In genomic region chr10:128490232-128490631, GRCm38 (mm10) we compare ENCODE assay signal across 8 mouse cellular contexts. TPM values are rescaled to one million over a fixed set of nuclear protein-coding genes. Genes with fewer than 3 reads are reported as not detected.
A peak's percentile ranks its signal among the peaks of the same experiment; 100 is the strongest.
DNase-seq lines count a peak whose midpoint lies in the region; ATAC-seq lines count a peak whose summit lies in the region.

No protein-coding gene starts in this region.

- H3K4me1 ChIP-seq in lung, embryonic 16.5 days (replicated peaks; ENCODE audit: control insufficient read depth, insufficient read depth, low read length) = peaks cover 25% of the 10 kb centered on the region
- H3K4me1 ChIP-seq in heart, embryonic 14.5 days (ENCODE audit: control insufficient read depth in 2 of 2, insufficient read depth in 2 of 2, low read length in 2 of 2) = peaks cover 26 to 34% of the 10 kb centered on the region in 2 experiments
- H3K4me1 ChIP-seq in neural tube, embryonic 15.5 days = peaks cover 40% of the 10 kb centered on the region
- H3K4me1 ChIP-seq in forebrain, embryonic 10.5 days = peaks cover 32% of the 10 kb centered on the region

- peak overlapping the region; percentile 44 for H3K27ac ChIP-seq in lung, embryonic 16.5 days (ENCODE audit: low read length)
- peak overlapping the region; percentile 80 to 83 for H3K27ac ChIP-seq in heart, embryonic 14.5 days (replicated peaks in 1 of 2; ENCODE audit: control insufficient read depth in 1 of 2, insufficient read depth in 1 of 2, low read depth in 2 of 2, low read length in 2 of 2)
- peak overlapping the region; percentile 54; the same call in 1 of the 2 replicates for H3K27ac ChIP-seq in neural tube, embryonic 15.5 days (replicated peaks)
- H3K27ac ChIP-seq in forebrain, embryonic 10.5 days = no peak overlapping the region

- WGBS in lung, embryonic 16.5 days = 24% methylated on average over 5 of the region's 5 CpGs
- 6% methylated on average over 5 of the region's 5 CpGs for WGBS in heart, embryonic 14.5 days
- 79% methylated on average over 5 of the region's 5 CpGs for WGBS in neural tube, embryonic 15.5 days
- WGBS in forebrain, embryonic 10.5 days = 81% methylated on average over 5 of the region's 5 CpGs

- peaks cover 51% of the 10 kb centered on the region for H3K36me3 ChIP-seq in lung, embryonic 16.5 days (ENCODE audit: control insufficient read depth, insufficient read depth, low read length)
- H3K36me3 ChIP-seq in heart, embryonic 14.5 days (ENCODE audit: control insufficient read depth, insufficient read depth, low read length) = peaks cover 70% of the 10 kb centered on the region
- peaks cover 62% of the 10 kb centered on the region for H3K36me3 ChIP-seq in neural tube, embryonic 15.5 days
- H3K36me3 ChIP-seq in forebrain, embryonic 10.5 days (replicated peaks) = peaks cover 73% of the 10 kb centered on the region

- H3K27me3 ChIP-seq in lung, embryonic 16.5 days (ENCODE audit: control insufficient read depth, insufficient read depth, low read depth, low read length) = no peaks in the 10 kb centered on the region
- H3K27me3 ChIP-seq in heart, embryonic 14.5 days (ENCODE audit: control insufficient read depth, insufficient read depth, low read length) = no peaks in the 10 kb centered on the region
- no peaks in the 10 kb centered on the region for H3K27me3 ChIP-seq in neural tube, embryonic 15.5 days (replicated peaks)
- no peaks in the 10 kb centered on the region for H3K27me3 ChIP-seq in forebrain, embryonic 10.5 days (ENCODE audit: poor library complexity, severe bottlenecking)

- no peaks in the 10 kb centered on the region for H3K9me3 ChIP-seq in lung, embryonic 16.5 days (ENCODE audit: control insufficient read depth, low read length)
- no peaks in the 10 kb centered on the region for H3K9me3 ChIP-seq in heart, embryonic 14.5 days (ENCODE audit: control insufficient read depth, low read length)
- no peaks in the 10 kb centered on the region for H3K9me3 ChIP-seq in neural tube, embryonic 15.5 days (replicated peaks)
- H3K9me3 ChIP-seq in forebrain, embryonic 10.5 days = no peaks in the 10 kb centered on the region

- ATAC-seq in lung, embryonic 16.5 days (ENCODE audit: low read depth) = no peak
- no peak for ATAC-seq in heart, embryonic 14.5 days (ENCODE audit: insufficient number of reproducible peaks, insufficient read depth, low FRiP score, low read depth)
- no peak for ATAC-seq in neural tube, embryonic 15.5 days (ENCODE audit: low FRiP score)

- peak; percentile 11 for DNase-seq in embryo, embryonic 10 days (ENCODE audit: low spot score)
- no peak for DNase-seq in embryo, embryonic 11 days
- DNase-seq in lung, adult 18-20 months = no peak
- DNase-seq in right cerebral cortex, postnatal 25 days = no peak
- DNase-seq in forebrain, embryonic 10.5 days (ENCODE audit: extremely low spot score, low spot score) = no peak

- H3K9ac ChIP-seq in lung, embryonic 16.5 days (ENCODE audit: low read length) = no peak overlapping the region
- peak overlapping the region; percentile 62 for H3K9ac ChIP-seq in heart, embryonic 14.5 days (ENCODE audit: low read length)
- H3K9ac ChIP-seq in neural tube, embryonic 15.5 days (replicated peaks) = no peak overlapping the region

- H3K4me2 ChIP-seq in lung, embryonic 16.5 days (ENCODE audit: low read depth, low read length) = no peak overlapping the region
- H3K4me2 ChIP-seq in heart, embryonic 14.5 days (ENCODE audit: low read length) = peak overlapping the region; percentile 83; the same call in 1 of the 2 replicates
- no peak overlapping the region for H3K4me2 ChIP-seq in neural tube, embryonic 15.5 days

- H3K4me3 ChIP-seq in lung, embryonic 16.5 days (ENCODE audit: low read length) = no peak overlapping the region
- no peak overlapping the region for H3K4me3 ChIP-seq in heart, embryonic 14.5 days (ENCODE audit: control insufficient read depth in 1 of 2, insufficient read depth in 1 of 2, low read depth in 1 of 2, low read length in 2 of 2)
- H3K4me3 ChIP-seq in neural tube, embryonic 15.5 days (replicated peaks) = no peak overlapping the region
- no peak overlapping the region for H3K4me3 ChIP-seq in forebrain, embryonic 10.5 days

RNA-seq across cellular contexts. Expression of gene Myl6, which starts 3.7 kb away (rescaled TPM):
- polyA plus RNA-seq in lung, embryonic 16.5 days (2015; fragmentation: Nextera tagmentation; extraction: Ambion mirVana) = 1,564 and 1,684 TPM in 2 replicates
- 1,060 and 1,246 TPM in 2 replicates for polyA plus RNA-seq in heart, embryonic 14.5 days (2014; fragmentation: Nextera tagmentation; extraction: Ambion mirVana)
- 999 and 1,090 TPM in 2 replicates for polyA plus RNA-seq in neural tube, embryonic 15.5 days (2015; fragmentation: Nextera tagmentation; extraction: Ambion mirVana)
- 712 and 780 TPM in 2 replicates for polyA plus RNA-seq in forebrain, embryonic 10.5 days (2016; fragmentation: Nextera tagmentation; extraction: Ambion mirVana)

RNA-seq across cellular contexts. Expression of gene Myl6b, which starts 8.3 kb away (rescaled TPM):
- 3.5 and 5.1 TPM in 2 replicates for polyA plus RNA-seq in lung, embryonic 16.5 days (2015; fragmentation: Nextera tagmentation; extraction: Ambion mirVana)
- 5.0 and 5.5 TPM in 2 replicates for polyA plus RNA-seq in heart, embryonic 14.5 days (2014; fragmentation: Nextera tagmentation; extraction: Ambion mirVana)
- polyA plus RNA-seq in neural tube, embryonic 15.5 days (2015; fragmentation: Nextera tagmentation; extraction: Ambion mirVana) = 7.0 and 7.7 TPM in 2 replicates
- 1.9 and 2.0 TPM in 2 replicates for polyA plus RNA-seq in forebrain, embryonic 10.5 days (2016; fragmentation: Nextera tagmentation; extraction: Ambion mirVana)

RNA-seq across cellular contexts. Expression of gene Smarcc2, which starts 31.2 kb away (rescaled TPM):
- polyA plus RNA-seq in lung, embryonic 16.5 days (2015; fragmentation: Nextera tagmentation; extraction: Ambion mirVana) = 71.3 and 76.4 TPM in 2 replicates
- polyA plus RNA-seq in heart, embryonic 14.5 days (2014; fragmentation: Nextera tagmentation; extraction: Ambion mirVana) = 62.4 and 63.7 TPM in 2 replicates
- 138 and 149 TPM in 2 replicates for polyA plus RNA-seq in neural tube, embryonic 15.5 days (2015; fragmentation: Nextera tagmentation; extraction: Ambion mirVana)
- polyA plus RNA-seq in forebrain, embryonic 10.5 days (2016; fragmentation: Nextera tagmentation; extraction: Ambion mirVana) = 72.0 and 73.6 TPM in 2 replicates

RNA-seq across cellular contexts. Expression of gene Esyt1, which starts 35.4 kb away (rescaled TPM):
- 32.5 and 34.4 TPM in 2 replicates for polyA plus RNA-seq in lung, embryonic 16.5 days (2015; fragmentation: Nextera tagmentation; extraction: Ambion mirVana)
- polyA plus RNA-seq in heart, embryonic 14.5 days (2014; fragmentation: Nextera tagmentation; extraction: Ambion mirVana) = 17.3 and 17.8 TPM in 2 replicates
- polyA plus RNA-seq in neural tube, embryonic 15.5 days (2015; fragmentation: Nextera tagmentation; extraction: Ambion mirVana) = 20.7 and 30.0 TPM in 2 replicates
- polyA plus RNA-seq in forebrain, embryonic 10.5 days (2016; fragmentation: Nextera tagmentation; extraction: Ambion mirVana) = 8.6 and 10.3 TPM in 2 replicates

RNA-seq across cellular contexts. Expression of gene Zc3h10, which starts 57.3 kb away (rescaled TPM):
- polyA plus RNA-seq in lung, embryonic 16.5 days (2015; fragmentation: Nextera tagmentation; extraction: Ambion mirVana) = 10.9 and 11.9 TPM in 2 replicates
- 7.3 and 8.2 TPM in 2 replicates for polyA plus RNA-seq in heart, embryonic 14.5 days (2014; fragmentation: Nextera tagmentation; extraction: Ambion mirVana)
- polyA plus RNA-seq in neural tube, embryonic 15.5 days (2015; fragmentation: Nextera tagmentation; extraction: Ambion mirVana) = 16.0 and 16.2 TPM in 2 replicates
- polyA plus RNA-seq in forebrain, embryonic 10.5 days (2016; fragmentation: Nextera tagmentation; extraction: Ambion mirVana) = 11.8 and 14.0 TPM in 2 replicates
